Mouse (Mus musculus) B cell, adult 67 days (primary cell): Measurements from ENCODE around the gene Olfr764-ps1. TPM values are rescaled to one million over a fixed set of nuclear protein-coding genes. Genes with fewer than 3 reads are reported as not detected.

ENCODE experiments used
- total RNA-seq, 2 experiments: library from RNA; stranded (reverse); gene quantifications; 4 replicates each; pipeline ENCODE4 v1.2.4; 2023

Gene Olfr764-ps1
- total RNA-seq = not detected

GRCm38 (mm10) chr10:129039796-129040195, at the start of gene Olfr764-ps1:
Gene Olfr764-ps1, minus strand, starts transcription at chr10:129039896.

GRCm38 (mm10) chr10:129082810-129083209, 43.1 kb upstream of the Olfr764-ps1 start, which contains the start of gene Olfr767:
Gene Olfr767, minus strand, starts transcription at chr10:129082910.

GRCm38 (mm10) chr10:129068877-129069276, 29.2 kb upstream of the Olfr764-ps1 start, which contains the start of gene Olfr766-ps1:
Gene Olfr766-ps1, minus strand, starts transcription at chr10:129068977.

GRCm38 (mm10) chr10:129049898-129050297, 10.2 kb upstream of the Olfr764-ps1 start, which contains the start of gene Olfr765:
Gene Olfr765, minus strand, starts transcription at chr10:129049998.

GRCm38 (mm10) chr10:129010288-129010841, 29.3 kb downstream of the Olfr764-ps1 start, which contains the start of gene Olfr763:
Gene Olfr763, plus strand, starts transcription at chr10:129010791.

GRCm38 (mm10) chr10:128989131-128989530, 50.6 kb downstream of the Olfr764-ps1 start, which contains the start of gene Olfr9:
Gene Olfr9, plus strand, starts transcription at chr10:128989431.

Other genes with a start within 250 kb of the Olfr764-ps1 start
- not detected for gene Mmp19, start 249.0 kb downstream of the Olfr764-ps1 start, total RNA-seq
- 10 to 100 TPM; 70.8 to 83.4 TPM for gene Dnajc14, start 235.8 kb downstream of the Olfr764-ps1 start, total RNA-seq
- gene Tmem198b, start 235.5 kb downstream of the Olfr764-ps1 start, total RNA-seq = 10 to 100 TPM; 18.4 to 18.7 TPM
- 10 to 100 TPM; 55.1 to 57.0 TPM for gene Sarnp, start 222.6 kb downstream of the Olfr764-ps1 start, total RNA-seq
- gene Ormdl2, start 218.3 kb downstream of the Olfr764-ps1 start, total RNA-seq = 10 to 100 TPM; 21.2 to 25.7 TPM
- gene Gdf11, start 148.2 kb downstream of the Olfr764-ps1 start, total RNA-seq = 10 to 100 TPM; 53.2 to 61.2 TPM
- gene Cd63, start 138.9 kb downstream of the Olfr764-ps1 start, total RNA-seq = 1 to 10 TPM; 1.2 to 1.7 TPM
- 1 to 10 TPM; 6.5 to 8.2 TPM for gene Rdh5, start 117.0 kb downstream of the Olfr764-ps1 start, total RNA-seq
- gene Bloc1s1, start 115.9 kb downstream of the Olfr764-ps1 start, total RNA-seq = 10 to 100 TPM; 67.9 to 70.9 TPM
- gene Itga7, start 106.1 kb downstream of the Olfr764-ps1 start, total RNA-seq = under 1 TPM in 1 of 2 experiments, not detected in 1; 0.26 TPM
- gene Mettl7b, start 78.9 kb downstream of the Olfr764-ps1 start, total RNA-seq = not detected
- gene Olfr9, start 50.5 kb downstream of the Olfr764-ps1 start, total RNA-seq = not detected
- not detected for gene Olfr763, start 29.1 kb downstream of the Olfr764-ps1 start, total RNA-seq
- not detected for gene Olfr765, start 10.1 kb upstream of the Olfr764-ps1 start, total RNA-seq
- gene Olfr766-ps1, start 29.1 kb upstream of the Olfr764-ps1 start, total RNA-seq = not detected
- gene Olfr767, start 43.0 kb upstream of the Olfr764-ps1 start, total RNA-seq = not detected
- gene Olfr768, start 59.5 kb upstream of the Olfr764-ps1 start, total RNA-seq = not detected
- gene Olfr769, start 78.0 kb upstream of the Olfr764-ps1 start, total RNA-seq = not detected
- gene Olfr770, start 99.1 kb upstream of the Olfr764-ps1 start, total RNA-seq = not detected
- not detected for gene Olfr771, start 124.9 kb upstream of the Olfr764-ps1 start, total RNA-seq
- gene Olfr772, start 138.0 kb upstream of the Olfr764-ps1 start, total RNA-seq = not detected
- gene Olfr773, start 147.5 kb upstream of the Olfr764-ps1 start, total RNA-seq = not detected
- not detected for gene Olfr774, start 196.3 kb upstream of the Olfr764-ps1 start, total RNA-seq
- gene Olfr775, start 208.5 kb upstream of the Olfr764-ps1 start, total RNA-seq = not detected
- gene Olfr776, start 219.2 kb upstream of the Olfr764-ps1 start, total RNA-seq = not detected
- gene Olfr777, start 231.6 kb upstream of the Olfr764-ps1 start, total RNA-seq = not detected